Mouse (Mus musculus): ENCODE measurements at regions not wholly inside any gene's neighbourhood (a gene's known extent, or its start where the extent isn't known, plus 50 kb on each side); places are given as distances from the start of the nearest gene placed in this dataset.

- no peak for DNase-seq (ENCODE audit: low read depth, low spot score)
These were observed 583.6 kb upstream of the Nectin3 start for GRCm38 (mm10) chr16:47081896-47082295.

DNA sequence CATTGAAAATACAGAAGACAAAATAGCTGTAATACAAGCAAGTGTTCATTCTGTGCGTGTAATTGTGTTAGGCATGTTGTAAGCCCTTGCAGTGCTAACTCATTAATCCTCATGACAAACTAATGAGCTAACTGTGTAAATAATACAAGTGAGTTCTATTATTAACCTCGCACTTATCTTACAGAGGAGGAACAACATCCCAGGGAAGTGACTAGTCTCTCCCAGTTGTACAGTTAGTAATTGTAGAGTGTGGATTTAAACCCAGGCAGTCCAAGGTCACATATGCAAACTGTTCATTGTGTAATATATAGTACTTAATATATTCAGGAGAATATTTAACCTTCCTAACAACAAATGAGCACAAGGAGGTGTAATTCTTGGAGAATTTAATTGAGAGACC is 582.0 kb upstream of the Nectin3 start:
- DNase-seq (ENCODE audit: low read depth, low spot score), result no peak

DNA sequence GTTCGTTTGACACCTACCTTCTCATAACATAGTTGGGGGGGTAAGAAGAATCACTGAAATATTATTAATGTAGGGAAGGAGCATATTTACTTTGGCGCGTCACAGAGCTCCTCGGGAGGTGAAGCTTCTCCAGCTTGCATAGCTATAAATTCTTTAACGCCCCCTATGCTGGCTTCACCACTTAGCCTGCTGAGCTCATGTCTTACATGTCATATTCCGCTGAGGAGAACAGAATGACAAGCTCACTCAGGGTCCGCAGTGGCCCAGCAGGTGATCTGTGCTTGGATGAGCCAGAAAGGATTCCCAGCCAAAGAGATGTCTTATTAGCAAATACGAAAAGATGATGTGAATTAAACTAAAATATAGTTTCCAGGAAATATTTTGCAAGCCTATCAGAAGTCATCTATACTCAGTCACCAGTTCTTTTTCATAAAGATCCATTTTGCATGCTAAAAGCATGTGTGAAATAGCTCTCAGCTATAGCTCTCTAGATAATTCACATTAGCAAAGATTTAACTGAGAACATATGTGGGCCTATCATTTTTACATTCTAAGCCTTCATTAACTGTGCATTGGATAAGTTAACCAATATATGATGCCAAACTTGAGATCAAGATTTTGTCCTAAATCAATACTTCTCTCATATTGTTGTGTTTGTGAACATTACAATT is 561.1 kb upstream of the Nectin3 start:
- no peak for DNase-seq (ENCODE audit: low read depth, low spot score)

GRCm38 (mm10) chr16:47058811-47059210 is 560.5 kb upstream of the Nectin3 start:
- DNase-seq (ENCODE audit: low read depth, low spot score), result peak; percentile 12

- DNase-seq (ENCODE audit: low read depth, low spot score), result no peak
These were observed 527.6 kb upstream of the Nectin3 start for GRCm38 (mm10) chr16:47025971-47026370.

GRCm38 (mm10) chr16:47017486-47017885 is 519.2 kb upstream of the Nectin3 start:
- no peak for DNase-seq (ENCODE audit: low read depth, low spot score)

DNA sequence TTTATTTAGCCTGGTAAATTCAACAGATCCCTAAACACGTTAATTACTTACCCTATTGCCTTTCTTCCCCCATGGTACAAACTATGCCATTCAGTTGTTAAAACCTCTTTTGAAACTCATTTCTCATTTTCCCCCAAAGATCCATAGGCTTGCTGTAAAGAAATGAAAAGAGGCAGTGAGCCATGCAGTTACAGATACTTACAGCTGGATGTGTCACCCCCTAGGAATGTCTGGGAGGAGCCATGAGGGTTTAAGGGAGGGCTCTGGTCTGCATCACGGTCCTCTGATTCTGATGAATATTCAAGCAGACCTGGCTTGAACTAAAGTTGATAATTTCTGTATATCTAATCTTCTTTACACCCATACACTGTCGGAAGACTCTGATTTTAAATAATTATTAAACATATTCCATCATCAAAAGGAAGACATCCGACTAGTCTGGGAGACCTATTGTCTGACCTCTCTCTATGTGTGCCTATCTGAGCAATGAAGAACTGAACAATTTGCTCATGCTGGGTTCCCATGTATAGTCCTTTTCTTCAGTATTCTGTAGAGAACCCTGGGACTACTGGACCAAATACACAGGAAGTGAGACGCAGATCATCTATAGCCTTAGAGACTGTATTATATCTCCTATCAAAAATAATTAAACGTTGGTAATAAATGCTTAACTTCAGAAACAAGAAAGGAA is 484.7 kb upstream of the Nectin3 start:
- peak; percentile 40 for DNase-seq (ENCODE audit: low read depth, low spot score)

- DNase-seq (ENCODE audit: low read depth, low spot score), result no peak
These were observed 484.1 kb upstream of the Nectin3 start for GRCm38 (mm10) chr16:46982272-46982909.

DNA sequence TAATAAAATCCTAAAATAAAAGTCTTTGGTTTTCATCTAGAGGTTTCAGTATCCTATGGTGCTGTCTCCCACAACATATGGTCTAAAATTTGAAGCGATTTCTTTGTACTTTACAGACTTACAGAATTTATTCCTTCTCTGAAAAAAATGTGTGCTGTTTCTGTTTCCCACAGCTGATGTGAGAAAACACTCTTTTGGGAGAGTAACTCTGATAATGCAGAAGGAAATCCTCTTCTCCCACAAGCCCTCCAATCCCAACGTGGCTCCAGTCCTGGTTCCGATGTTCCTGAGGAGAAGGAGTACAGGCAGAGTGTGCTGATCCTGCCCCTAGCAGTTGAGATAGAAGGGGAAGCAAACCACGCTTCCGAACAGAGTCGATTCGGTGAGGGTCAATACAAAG is 467.4 kb upstream of the Nectin3 start:
- DNase-seq (ENCODE audit: low read depth, low spot score), result no peak

DNA sequence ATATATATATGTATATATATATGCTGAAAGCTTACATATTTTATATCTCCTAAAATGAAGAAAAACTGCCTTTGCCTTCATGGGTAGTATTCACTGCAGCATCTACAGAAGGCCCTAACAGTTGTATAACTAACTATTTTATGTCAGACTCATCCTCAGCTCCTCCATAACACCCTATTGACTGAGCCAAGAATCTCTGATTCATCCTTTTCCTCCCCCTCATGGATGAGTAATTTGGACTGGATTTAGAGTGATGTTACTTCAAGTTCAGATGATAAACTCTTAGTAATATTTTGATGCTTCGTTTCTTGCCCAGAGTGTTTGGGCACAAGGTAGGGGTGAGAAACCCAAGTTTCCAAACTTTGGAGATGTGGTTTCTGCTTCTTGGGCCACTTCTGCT is 458.7 kb upstream of the Nectin3 start:
- peak; percentile 68 for DNase-seq (ENCODE audit: low read depth, low spot score)

DNA sequence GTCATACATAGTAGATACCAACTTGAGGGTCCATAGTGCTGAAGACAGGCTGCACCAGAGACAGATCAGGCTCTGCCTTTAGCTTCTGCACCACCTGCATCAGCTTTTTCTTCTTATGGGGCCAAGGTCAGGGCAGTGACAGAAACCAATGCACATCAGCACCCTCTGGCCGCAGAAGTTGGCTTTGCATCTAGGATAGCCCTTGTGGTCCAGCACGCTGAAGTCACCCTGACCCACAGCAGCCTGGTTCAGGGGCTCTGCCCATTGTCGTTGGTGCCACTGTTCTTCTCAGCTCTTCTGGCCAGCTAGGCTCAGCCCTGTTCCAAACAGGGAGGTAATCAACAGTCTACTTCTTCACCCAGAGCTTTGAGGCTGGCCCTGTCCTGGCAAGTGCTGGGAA is 427.7 kb upstream of the Nectin3 start:
- DNase-seq (ENCODE audit: low read depth, low spot score), result peak; percentile 31

- DNase-seq (ENCODE audit: low read depth, low spot score), result no peak
These were observed 396.4 kb upstream of the Nectin3 start for GRCm38 (mm10) chr16:46894576-46895203.

DNA sequence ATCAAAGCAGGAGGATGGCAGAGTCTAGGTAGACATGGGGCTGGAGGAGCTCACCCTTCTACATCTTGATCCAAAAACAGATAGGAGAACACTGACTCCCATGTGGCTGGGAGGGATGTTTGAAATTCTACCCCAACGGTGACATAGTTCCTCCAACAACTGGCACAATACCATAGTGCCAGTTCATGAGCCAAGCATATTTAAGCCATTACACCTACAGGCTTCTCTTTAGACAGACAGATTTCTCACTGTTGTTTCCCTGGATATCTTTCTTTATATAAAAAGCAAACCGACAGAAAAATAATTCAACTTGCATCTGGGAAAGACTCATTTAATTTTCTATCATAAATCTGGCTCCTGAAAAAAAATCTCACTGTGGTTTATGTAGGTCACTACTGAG is 380.4 kb upstream of the Nectin3 start:
- no peak for DNase-seq (ENCODE audit: low read depth, low spot score)

GRCm38 (mm10) chr16:46863959-46864358 is 365.6 kb upstream of the Nectin3 start:
- DNase-seq (ENCODE audit: low read depth, low spot score), result no peak

DNA sequence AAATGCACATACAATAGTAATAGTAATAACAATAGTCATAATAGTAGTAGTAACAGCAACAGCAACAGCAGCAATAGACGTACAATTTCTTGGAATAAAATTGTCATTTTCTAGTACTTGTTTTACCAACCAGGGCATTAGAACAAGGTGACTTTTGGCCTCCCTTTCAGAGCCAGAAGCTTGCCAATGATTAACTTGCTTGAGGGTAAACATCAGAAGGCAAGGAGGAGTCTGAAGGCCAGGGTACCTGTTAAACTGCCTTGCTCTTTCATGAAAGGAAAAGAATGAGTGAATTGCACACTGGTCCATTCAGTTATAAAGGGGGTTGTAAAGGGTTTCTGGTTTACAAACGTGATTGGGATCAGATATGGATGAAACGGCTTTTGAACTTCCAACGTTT is 351.2 kb upstream of the Nectin3 start:
- DNase-seq (ENCODE audit: low read depth, low spot score), result no peak

DNA sequence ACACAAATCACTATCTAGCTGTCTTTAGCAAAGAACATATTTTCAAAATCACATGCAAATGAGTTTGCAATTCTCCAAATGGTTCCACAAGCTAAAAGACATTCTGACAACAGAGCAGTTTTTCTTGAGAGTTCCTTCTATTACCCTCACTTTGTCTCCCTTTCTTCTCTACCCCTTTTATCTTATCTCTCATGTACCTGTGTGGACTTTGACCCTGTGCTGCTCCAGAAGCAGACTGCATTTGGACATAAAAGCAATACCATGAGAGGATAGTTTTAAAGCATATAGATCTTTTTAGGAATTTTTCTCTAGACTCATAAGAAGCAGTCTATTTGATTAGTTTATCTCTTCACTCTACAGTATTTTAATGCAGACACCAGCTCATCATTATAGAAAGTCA is 350.4 kb upstream of the Nectin3 start:
- DNase-seq (ENCODE audit: low read depth, low spot score), result no peak

- no peak for DNase-seq (ENCODE audit: low read depth, low spot score)
These were observed 349.5 kb upstream of the Nectin3 start for GRCm38 (mm10) chr16:46847707-46848356.

DNA sequence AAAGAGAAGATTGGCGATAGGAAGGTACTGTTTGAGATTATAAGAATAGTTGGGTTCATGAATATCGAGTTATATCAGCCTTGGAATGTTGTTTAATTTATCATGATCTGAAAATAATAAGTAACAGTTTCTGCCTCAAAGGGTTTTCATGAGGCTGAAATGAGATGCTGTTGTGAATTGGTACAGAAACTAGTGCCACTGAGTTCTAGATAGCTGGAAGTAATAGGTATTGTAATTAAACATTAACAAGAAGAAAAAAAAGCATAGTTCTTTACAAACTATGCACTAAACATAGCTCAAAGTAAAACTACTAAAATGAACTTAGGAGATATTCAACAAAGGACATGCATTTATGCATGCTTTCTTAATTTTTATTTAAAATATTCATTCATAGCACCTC is 342.9 kb upstream of the Nectin3 start:
- DNase-seq (ENCODE audit: low read depth, low spot score), result no peak

- no peak for DNase-seq (ENCODE audit: low read depth, low spot score)
These were observed 342.4 kb upstream of the Nectin3 start for GRCm38 (mm10) chr16:46840764-46841163.

DNA sequence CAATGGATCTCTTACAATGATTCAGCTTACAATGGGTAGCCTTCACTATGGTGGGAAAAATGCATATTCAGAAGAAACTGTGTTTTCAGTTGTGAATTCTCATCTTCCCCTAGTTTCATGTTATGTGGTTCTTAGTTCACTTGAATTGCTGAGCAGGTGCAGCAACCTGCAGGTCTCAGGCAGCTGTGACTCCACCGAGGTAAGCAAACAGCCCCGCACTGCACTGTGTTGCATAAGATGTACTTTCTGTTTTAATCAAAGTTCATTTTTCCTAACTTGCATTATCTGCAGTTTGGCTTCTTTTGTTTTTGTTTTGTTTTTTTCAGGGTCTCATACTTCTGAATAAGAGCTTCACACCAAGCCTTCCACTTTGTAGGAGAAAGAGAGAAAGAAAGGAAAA is 326.8 kb upstream of the Nectin3 start:
- DNase-seq (ENCODE audit: low read depth, low spot score), result no peak

DNA sequence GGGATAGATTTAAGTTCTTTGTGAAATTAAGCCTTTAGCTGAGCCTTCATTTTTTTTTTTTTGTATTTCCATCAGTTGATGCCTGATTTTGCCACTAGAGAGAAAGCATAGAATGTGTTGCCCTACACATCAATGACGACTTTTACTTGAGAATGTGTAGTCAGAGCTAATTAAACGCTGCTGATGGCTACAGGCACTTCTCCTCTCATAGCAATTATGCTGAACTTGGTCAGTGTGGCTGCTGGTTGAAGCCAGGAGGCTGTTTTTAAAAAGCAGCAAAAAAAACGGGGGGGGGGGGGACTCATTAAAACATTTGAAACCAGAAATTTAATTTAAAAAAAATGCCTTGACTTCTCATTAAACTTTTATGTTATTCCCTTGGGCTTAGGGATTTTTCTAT is 324.4 kb upstream of the Nectin3 start:
- no peak for DNase-seq (ENCODE audit: low read depth, low spot score)

GRCm38 (mm10) chr16:46818215-46818614 is 319.9 kb upstream of the Nectin3 start:
- DNase-seq (ENCODE audit: low read depth, low spot score), result no peak
